Mouse (Mus musculus) kidney, postnatal 14 days (tissue): Measurements from ENCODE around the gene Hist1h3g.
"Not testable (repeated sequence)": the region's sequence is repeated elsewhere in the genome, so short reads cannot be mapped to it uniquely, and the experiment has no call there.

ENCODE experiments used
- DNase-seq: peaks from one replicate; pipeline ENCODE4 v3.0.0; 2022; ENCODE audit warnings: mixed read lengths

The Hist1h3g gene

DNA sequence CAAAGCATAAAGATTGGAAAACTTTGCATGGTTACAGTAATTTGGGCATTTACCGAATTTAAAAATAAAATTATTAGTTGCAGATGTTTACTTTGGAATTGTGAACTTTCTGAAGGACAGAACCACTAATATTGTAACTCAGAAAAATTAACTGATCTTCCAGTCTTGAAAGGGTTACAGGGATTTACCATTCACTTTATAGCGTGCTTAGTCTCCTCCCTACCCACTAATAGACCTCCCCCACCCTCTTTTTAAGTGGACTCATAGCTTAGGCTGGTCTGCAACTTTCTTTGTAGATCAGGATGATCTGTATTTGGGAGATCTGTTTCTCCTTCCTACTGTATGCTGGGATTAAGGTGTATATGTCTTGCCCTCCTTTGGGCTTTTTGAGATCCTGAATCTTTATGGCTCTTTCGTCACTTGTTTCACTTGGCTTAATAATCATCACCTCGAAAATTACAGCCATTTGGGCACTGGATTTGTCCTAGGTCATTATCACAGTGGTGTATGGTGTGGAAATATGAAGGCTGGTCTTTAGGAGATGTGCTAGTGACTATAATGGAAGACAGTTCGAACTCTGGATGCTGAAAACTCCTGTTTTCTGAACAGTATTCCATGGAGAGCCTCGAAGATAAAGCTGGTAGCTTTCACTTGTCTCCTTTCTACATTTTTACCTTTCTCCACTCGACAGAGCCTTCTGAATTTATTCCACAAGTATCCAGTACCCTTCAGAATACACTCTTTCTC lies 1.0 kb downstream of the Hist1h3g start:
- DNase-seq, result no peak

DNA sequence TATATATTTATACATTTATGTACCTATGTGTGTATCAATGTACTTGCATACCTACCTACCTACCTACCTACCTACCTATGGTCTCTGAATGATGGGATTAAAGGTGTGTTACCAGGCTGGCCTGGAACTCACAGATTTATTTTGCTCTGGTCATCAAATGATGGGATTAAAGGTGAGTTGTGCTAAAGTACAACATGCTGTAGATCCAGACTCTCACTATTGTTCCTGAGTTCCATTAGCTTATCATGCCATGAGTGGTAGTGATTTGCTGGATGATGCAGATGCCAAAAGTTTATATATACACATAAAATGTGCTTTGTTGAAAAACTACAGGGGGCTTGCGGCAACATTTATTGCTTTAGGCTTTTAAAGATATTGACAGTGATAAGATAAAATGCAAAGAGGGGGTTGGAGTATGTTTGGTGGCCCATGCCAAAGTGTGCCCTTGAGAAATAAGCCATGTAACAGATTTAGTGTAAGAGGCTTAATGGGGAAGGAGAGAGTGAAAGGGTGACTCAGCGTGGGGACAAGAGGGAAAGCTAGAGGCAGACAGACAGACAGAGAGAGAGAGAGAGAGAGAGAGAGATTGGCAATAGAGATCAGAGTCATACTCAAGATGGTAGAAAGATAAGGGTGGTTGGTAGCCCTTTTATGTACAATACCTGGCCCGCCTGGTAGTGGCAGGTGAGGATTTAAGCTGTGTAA lies 1.9 kb downstream of the Hist1h3g start:
- DNase-seq, result no peak

DNA sequence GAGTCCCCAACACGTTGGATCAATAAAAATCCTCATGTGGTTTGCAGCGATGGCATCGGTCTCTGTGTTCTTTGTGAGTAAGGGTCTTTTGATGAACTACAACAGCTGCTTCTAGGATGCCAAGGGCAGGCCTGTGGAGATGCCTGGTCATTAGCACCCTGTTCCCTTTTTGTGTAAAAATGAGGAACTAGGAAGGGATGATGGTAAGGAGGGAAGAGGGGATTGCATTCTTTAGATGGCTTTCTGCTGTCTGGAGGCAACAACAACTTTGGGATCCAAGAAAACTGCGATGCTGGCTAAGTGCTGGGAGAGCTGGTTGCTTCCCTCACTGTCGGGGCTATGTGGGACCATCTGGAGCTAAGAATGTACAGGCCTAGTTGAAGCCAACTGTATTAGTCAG lies 3.0 kb downstream of the Hist1h3g start:
- DNase-seq, result no peak

- not testable (repeated sequence) for DNase-seq
These were observed 4.6 kb downstream of the Hist1h3g start for GRCm38 (mm10) chr13:23539821-23540220.

DNA sequence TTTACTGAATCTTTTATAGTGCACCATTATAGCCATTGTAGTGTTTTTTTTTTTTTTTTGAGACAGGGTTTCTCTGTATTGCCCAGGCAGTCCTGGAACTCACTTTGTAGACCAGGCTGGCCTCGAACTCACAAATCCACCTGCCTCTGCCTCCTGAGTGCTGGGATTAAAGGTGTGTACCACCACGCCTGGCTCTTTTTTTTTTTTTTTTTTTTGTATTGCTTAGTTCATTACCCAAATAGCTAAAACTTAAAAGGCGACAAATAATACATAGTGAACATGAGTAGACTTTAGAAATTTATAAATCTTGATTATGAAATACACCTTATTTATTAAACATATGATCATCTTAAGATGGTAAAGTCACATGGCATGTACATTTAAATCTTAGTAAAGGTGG lies 6.3 kb downstream of the Hist1h3g start:
- no peak for DNase-seq

DNA sequence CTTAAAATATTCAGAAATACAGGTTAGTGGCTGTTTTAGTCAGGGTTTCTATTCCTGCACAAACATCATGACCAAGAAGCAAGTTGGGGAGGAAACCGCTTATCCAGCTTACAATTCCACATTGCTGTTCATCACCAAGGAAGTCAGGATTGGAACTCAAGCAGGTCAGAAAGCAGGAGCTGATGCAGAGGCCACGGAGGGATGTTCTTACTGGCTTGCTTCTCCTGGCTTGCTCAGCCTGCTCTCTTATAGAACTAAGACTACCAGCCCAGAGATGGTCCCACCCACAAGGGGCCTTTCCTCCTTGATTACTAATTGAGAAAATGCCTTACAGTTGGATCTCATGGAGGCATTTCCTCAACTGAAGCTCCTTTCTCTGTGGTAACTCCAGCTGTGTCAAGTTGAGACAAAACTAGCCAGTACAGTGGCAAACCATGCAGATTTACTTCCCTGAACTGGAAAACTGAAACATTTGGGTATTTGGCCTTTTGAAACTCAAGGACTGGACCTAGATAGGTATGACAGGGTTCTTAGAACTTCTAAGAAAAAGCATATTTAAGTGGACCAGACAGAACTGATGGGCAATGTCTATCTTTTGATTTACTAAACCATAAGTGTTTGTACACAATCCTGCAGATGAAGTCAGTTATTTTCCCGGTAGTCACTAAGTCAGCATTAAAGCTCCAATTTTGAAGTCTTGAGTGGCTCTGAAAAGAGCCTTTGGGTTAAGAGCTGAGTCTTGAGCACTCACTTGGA lies 7.2 kb downstream of the Hist1h3g start:
- not testable (repeated sequence) for DNase-seq

DNA sequence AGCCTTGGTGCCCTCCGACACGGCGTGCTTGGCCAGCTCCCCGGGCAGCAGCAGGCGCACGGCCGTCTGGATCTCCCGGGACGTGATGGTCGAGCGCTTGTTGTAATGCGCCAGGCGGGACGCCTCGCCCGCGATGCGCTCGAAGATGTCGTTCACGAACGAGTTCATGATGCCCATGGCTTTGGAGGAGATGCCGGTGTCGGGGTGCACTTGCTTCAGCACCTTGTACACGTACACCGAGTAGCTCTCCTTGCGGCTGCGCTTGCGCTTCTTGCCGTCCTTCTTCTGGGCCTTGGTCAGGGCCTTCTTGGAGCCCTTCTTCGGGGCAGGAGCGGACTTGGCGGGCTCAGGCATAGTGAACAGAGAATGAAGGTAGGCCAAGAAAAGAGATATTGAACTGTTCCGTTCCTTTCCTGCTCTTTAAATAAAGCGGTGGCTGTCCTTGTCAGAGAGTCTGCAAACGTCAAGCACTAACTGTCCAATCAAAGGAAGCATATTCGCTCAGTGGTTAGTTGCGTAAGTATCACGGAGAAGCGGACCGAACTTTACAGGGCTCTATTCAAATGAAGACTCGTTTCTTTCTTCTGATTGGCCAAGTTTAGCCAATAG lies 7.9 kb downstream of the Hist1h3g start, which contains the start of gene Hist1h2bh:
Gene Hist1h2bh (minus strand): TSS at position 394 of the 609 bp plus-strand sequence.
- peak; percentile 89 for DNase-seq

DNA sequence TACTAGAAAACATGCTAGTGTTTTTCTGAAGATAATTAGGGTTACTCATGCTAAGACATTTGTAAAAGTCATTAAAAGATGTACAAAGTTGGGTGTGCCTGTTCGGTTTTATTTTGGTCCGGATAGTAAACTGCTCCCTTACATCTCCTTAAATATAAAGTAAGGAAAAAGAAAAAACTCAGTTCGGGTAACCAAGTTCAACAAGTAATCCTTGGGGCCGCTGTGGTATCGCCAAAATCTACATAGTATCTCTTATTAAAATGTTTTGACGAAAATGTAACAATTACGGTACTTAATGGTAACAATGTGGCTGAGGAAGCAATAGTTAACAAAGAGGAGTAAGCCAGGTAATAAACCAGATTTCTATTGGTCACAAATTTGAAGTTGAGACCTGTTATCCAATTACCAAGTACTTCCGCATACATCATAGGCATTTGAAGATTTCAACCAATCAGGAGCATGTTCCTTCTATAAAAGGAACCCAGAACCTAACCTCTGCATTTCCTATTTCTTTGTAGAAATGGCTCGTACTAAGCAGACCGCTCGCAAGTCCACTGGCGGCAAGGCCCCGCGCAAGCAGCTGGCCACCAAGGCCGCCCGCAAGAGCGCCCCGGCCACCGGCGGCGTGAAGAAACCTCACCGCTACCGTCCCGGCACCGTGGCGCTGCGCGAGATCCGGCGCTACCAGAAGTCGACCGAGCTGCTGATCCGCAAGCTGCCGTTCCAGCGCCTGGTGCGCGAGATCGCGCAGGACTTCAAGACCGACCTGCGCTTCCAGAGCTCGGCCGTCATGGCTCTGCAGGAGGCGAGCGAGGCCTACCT lies 9.0 kb downstream of the Hist1h3g start, which contains the start of gene Hist1h3f:
Gene Hist1h3f (plus strand): TSS at position 88 of the 822 bp plus-strand sequence.
- peak; percentile 88 for DNase-seq

- DNase-seq, result not testable (repeated sequence)
These were observed 9.5 kb downstream of the Hist1h3g start for GRCm38 (mm10) chr13:23544787-23545120.

GRCm38 (mm10) chr13:23546694-23547093 lies 11.5 kb downstream of the Hist1h3g start:
- no peak for DNase-seq

- no peak for DNase-seq
These were observed 15.5 kb downstream of the Hist1h3g start for GRCm38 (mm10) chr13:23550761-23551145.

DNA sequence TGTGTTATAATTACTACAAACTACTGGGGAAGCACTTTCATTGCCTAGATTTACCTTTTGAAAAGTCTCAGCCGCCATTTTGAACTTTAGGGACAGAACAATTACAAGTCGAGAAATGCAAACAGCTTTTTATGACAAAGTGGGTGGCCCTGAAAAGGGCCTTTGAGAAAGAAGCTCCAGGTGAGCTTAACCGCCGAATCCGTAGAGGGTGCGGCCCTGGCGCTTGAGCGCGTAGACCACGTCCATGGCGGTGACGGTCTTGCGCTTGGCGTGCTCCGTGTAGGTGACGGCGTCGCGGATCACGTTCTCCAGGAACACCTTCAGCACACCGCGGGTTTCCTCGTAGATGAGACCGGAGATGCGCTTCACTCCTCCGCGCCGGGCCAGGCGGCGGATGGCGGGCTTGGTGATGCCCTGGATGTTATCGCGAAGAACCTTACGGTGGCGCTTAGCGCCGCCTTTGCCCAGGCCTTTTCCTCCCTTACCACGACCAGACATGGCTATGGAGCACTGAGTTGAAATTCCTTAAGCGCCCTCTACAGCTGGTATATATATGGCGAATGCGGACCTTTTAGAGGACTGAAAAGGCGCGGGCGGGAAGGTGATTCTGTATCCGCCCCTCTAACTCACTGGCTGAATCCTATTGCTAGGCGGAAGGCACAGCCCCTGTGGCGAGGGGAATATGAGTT lies 16.1 kb downstream of the Hist1h3g start, which contains the start of gene Hist1h4f:
Gene Hist1h4f (minus strand): TSS at position 503 of the 689 bp plus-strand sequence.
- DNase-seq, result peak; percentile 91

DNA sequence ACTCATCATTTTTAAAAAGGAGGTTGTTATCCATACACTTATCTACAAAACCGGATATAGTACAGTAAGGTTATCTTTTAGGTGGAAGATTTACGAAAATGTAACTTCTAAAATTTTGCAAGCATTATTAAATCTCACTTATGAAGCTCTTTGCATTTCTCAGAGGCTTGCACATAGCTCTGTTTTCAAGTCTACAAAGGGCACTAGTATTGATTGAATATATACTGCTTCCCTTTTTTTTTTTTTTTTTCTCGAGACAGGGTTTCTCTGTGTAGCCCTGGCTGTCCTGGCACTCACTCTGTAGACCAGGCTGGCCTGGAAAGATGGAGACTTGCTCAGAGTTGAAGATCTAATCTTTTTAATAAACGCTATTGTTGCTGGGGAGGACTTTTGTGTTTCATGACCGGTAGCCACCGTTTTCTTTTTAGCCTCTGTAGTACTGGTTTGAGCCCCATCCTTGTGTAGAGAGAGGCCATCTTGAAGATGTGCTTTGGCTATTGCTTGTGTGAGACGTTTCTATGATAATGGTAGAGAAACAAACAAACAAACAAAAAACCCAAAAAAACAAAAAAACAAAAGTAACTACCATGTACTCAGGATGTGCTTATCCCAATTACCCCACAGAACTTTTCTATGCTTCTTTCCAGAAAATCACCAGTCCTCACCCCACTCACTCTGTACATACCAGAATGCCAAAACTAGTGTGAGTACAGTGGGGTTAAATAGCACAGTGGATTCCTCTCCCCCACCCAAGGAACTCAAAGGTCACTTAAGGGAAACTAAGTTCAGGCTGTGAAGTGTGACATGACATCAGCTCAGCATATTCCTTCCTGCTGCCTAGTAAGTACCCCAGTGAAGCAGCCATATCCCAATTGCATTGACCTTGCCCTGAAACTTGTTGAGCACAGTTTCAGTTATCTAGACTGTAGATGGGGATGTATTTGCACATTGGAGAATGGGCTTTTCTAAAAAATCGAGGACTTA lies 17.0 kb downstream of the Hist1h3g start:
- no peak for DNase-seq

DNA sequence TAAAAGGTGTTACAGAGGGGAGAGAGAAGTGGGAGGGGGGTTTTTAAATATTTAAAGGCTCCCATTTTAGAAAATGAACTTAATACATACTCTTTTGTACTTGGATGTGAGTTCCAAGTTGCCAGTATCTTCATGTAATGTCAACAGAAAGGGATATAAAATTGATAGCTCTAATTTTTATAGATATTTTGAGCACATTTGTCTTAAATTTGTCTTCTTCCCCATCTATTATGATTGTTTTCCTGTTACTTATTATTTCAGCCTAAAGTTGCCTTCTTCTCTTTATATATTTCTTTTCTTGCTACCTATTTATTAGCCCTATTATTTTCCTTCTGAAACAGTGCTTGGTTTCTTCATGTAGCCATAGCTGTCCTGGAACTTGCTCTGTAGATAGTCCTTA lies 17.7 kb downstream of the Hist1h3g start, which contains the start of gene Hist1h1d:
Gene Hist1h1d (plus strand): TSS at position 301 of the 400 bp plus-strand sequence.
- DNase-seq, result no peak

GRCm38 (mm10) chr13:23554393-23554792 lies 19.2 kb downstream of the Hist1h3g start:
- no peak for DNase-seq

DNA sequence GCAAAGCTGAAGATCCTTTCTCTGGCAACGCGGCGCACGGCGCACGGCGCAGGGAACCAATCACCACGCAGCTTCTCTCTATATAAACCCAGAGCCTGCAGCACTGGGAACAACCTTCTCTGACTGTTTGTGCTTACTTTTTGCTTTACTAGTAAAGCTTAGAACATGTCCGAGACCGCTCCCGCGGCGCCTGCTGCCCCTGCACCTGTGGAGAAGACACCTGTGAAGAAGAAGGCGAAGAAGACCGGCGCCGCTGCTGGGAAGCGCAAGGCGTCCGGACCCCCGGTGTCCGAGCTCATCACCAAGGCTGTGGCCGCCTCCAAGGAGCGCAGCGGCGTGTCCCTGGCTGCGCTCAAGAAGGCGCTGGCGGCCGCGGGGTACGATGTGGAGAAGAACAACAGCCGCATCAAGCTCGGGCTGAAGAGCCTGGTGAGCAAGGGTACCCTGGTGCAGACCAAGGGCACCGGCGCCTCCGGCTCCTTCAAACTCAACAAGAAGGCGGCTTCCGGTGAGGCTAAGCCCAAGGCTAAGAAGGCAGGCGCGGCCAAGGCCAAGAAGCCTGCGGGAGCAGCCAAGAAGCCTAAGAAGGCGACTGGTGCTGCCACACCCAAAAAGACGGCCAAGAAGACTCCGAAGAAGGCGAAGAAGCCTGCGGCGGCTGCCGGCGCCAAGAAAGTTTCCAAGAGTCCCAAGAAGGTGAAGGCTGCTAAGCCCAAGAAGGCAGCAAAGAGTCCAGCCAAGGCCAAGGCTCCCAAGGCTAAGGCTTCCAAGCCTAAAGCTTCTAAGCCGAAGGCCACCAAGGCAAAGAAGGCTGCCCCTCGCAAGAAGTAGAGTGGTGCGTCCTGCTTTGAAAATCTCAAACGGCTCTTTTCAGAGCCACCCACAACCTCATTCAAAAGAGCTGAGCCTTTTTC lies 20.0 kb downstream of the Hist1h3g start:
- peak; percentile 82 for DNase-seq

DNA sequence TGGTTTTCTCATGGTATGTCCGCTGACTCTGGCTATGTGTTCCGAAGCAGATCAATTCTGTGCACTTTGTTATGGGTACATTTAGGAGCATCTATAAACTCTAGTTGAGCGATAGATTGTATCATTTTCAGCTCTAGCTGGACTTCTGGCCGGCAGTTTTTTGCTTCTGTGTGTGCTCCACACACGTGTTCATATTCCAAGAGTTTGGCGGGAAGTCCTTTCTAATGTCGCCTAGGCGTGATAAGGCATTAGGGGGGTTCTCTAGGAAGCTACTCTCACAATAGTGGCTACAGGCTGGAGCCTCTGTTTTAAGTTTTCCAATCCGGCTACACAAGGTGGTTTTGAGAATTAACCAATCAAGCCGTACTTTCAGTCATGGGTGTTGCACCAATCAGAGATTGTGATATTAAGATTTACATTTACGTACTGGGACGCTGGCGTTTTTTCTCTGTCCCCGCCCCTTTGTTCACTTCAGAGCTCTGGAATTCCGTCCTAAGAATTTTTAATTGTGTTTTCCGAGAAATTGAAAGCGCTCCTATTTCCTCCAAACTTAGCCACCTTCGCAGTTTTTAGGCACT lies 20.7 kb downstream of the Hist1h3g start:
- DNase-seq, result peak; percentile 89

DNA sequence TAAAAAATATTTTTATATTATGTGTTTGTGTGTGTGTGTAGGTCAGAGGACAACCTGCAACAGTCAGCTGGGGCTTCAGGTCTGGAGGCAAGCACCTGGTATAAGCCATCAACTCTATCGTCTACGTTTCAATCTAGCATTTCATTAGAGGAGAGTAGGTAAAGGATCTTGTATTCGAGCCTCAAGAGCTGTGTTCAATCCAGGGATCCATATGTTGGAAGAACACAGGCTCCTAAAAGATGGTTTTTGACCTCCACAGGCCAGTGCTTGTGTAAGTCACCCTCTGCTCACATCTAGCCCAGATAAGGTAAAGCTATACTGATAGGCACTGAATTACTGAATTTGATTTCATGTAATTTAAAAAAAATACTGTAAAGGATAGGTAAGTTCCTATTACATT lies 21.7 kb downstream of the Hist1h3g start:
- no peak for DNase-seq
